Mouse (Mus musculus) left cerebral cortex, adult 8-10 months (tissue): ENCODE results near the gene Lancl3. TPM values are rescaled to one million over a fixed set of nuclear protein-coding genes. Genes with fewer than 3 reads are reported as not detected.
"Not testable (repeated sequence)": the region's sequence is repeated elsewhere in the genome, so short reads cannot be mapped to it uniquely, and the experiment has no call there.

Source experiments
- DNase-seq, 2 experiments: peaks; one replicate each; pipeline ENCODE4 v3.0.0; 2022; ENCODE audit warnings: low spot score in 2 of 2
- total RNA-seq, 4 experiments: library from RNA; stranded (reverse); gene quantifications; 2 replicates each; pipeline ENCODE4 v1.2.4; 2022

Gene Lancl3
- total RNA-seq, 4 experiments from 2014 or later: 5.5 to 7.1 (median 6.4) TPM

DNA sequence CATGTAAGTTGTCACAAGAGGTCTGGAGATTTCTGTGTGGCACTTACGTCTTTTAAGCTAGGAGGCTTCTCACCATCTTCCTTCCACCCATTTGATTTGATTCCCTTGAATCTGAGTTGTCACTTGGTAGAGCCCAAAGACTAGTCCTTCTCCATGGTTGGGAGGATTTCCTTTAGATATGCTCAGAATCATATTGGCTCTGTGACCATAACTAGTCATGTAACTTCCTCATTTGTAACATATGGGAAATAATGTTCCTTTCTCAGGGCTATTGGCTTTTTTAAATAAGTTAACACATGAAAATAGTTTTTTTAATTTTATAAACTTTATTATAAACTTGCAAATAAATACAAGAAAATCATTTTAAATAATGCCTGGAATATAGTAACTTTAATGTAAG is 59.6 kb downstream of the Lancl3 start:
- DNase-seq: no peak

GRCm38 (mm10) chrX:9271112-9271511 is 71.4 kb downstream of the Lancl3 start:
- DNase-seq: no peak

GRCm38 (mm10) chrX:9271947-9272459 is 72.3 kb downstream of the Lancl3 start:
- DNase-seq: no peak

DNA sequence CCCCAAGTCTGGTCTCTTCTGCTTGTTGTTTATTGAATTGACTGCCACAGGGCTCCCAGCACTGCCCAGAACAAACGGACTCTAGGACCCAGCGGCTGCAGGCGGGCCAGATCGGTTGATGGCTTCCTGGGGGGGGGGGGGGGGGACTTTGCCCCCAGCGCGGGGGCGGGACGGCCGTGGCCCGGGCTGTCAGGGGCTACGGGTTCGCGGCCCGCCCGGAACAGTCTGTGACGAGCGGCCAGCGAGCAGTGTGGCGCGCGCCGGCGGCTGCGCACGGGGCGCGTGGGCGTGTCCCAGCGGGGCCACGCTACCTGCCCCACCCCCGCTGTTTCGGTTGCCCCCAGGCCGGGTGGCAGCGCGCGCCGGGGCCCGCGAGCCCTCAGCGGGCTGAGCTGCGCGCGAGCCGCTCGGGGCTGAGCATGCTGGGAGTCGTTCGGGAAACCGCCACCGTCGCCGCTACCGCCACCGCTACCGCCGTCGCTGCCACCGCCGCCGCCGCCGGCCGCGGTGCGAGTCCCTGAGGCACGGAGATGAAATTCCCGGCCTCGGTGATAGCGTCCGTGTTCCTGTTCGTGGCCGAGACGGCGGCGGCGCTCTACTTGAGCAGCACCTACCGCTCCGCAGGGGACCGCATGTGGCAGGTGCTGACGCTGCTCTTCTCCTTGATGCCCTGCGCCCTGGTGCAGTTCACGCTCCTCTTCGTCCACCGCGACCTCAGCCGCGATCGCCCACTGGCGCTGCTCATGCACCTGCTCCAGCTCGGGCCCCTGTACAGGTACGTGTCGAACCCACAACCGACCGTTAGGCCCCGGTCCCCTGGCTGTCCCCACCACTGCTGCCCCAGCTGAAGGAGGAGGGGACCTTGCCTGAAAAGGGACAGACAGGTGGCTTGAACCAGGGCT is 73.0 kb downstream of the Lancl3 start, which contains the start of gene Xk:
Gene Xk (plus strand): TSS at position 297 of the 902 bp plus-strand sequence.
- DNase-seq: peak; percentile 11 to 23

DNA sequence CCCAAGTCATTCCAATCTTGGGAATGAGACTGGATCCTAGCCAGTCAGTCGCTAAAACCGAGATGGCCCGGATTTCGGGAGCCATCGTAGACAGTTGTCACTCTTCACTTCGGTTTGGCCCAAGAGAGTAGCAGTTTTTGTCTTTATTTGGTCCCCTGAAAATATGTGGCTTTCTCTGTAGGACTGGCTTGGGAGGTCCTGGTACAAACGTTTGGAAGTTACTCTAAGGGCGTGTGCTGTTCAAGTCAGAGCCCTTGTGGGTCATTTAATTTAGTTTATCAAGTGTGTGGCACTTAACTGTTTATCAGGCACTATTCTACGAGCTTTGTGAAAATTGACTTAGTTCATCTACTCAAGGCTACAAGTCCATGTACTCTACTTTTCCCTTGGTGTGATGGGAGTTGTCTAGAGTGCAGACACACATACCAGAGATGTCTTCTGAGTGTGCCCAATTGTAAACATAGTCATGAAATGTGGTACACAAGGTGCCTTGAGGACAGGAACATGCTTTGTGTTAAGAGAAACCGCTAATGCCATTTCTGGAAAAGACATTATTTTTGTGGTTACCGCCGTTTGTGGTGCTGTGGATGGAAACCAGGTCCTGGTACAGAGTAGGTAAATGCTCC is 73.8 kb downstream of the Lancl3 start:
- no peak for DNase-seq

DNA sequence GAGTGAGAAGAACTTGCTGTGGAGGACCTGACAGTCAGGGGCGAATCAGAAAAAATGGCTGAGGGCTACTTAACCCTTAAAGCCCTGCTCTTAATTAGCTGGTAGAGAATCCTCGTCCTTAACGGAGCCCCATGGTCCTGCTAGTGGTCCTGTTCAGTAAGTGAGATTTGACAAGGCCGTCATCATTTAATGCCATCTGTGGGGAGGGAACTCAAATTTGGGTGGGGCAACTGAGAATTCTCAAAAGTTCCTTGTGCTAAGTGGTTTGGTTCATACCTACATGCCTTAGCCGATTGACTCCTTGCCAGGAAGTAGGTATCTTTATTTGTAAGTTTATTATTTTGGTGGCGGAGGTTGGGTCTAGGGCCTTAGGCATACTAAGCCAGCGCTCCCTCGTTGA is 74.6 kb downstream of the Lancl3 start:
- DNase-seq: no peak

DNA sequence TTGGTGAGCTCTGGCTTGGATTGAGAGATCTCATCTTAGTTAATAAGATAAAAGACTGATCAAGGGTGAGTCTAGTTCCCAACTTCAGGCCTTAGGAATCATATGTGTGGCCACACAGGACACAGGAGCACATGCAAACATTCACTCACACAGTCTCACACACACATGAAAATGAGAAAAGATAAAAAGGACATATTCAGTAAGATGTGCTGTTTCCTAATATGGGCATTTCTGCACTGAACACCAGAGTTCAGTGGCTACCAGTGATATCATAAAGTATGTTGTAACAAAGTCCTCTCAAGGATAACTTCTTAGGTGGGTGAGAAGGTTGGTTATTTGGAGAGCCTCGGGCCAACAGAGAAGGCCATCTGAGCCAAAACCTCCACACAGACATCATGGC is 83.8 kb downstream of the Lancl3 start, which contains the start of gene H2al1m:
Gene H2al1m (plus strand): TSS at position 301 of the 400 bp plus-strand sequence.
- DNase-seq: not testable (repeated sequence)

GRCm38 (mm10) chrX:9293140-9293829 is 93.6 kb downstream of the Lancl3 start:
- not testable (repeated sequence) for DNase-seq

DNA sequence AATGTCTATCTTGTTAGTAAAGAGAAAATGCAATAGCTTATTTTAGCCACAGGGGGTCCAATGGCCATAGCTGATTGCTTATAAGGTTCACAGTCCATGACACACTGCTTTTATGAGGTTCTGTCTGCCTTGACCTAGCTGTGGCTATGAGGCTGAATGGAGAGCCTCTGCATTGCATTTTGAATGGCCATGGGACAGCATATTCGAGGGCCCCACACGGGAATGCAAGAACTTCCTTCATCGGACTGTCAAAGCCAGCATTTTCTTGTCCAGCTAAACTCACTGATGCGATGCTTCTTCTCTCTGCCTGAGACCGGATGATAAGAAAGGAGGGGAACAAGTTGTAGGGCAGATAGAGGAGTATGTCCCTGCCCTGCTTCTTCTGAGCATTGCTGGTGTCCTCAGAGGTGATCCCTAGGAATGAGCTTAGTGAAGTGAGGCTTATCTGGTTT is 98.7 kb downstream of the Lancl3 start:
- DNase-seq: no peak

DNA sequence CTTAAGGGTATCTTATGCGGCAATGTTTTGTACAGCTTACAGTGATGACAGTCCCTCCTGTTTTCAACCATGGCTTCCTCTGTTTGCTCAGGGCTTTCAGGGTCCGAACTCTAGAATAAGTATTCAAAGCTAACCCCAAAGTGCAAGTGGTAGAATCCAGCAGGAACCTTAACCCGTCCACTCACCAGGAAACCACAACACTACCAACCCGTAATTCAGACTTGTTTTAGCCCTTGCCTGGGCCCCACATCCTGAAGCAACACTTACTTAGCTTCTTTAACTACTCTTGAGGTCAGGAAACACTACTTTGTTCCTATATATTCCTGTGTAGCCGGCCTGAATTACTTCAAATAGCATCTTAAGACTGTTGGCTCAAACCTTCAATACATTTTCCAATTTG is 103.1 kb downstream of the Lancl3 start:
- DNase-seq: no peak

DNA sequence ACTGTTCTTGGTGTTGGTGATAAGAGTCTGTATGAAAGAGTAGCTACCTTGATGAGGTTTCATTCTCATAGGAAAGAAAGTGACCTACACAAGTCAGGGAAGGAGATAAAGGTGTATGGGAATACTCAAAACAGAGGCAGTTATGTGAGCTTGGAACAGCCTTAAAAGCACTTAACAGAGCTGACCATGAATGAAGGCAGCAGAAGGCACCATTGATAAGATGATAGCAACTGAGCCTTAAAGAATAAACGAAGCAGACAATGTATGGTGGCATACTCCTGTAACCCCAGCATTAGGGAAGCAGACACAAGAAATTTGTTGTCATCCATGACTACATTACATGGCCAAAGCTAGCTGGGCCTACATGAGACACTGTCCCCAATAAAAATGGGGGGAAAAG is 103.8 kb downstream of the Lancl3 start:
- DNase-seq: no peak

DNA sequence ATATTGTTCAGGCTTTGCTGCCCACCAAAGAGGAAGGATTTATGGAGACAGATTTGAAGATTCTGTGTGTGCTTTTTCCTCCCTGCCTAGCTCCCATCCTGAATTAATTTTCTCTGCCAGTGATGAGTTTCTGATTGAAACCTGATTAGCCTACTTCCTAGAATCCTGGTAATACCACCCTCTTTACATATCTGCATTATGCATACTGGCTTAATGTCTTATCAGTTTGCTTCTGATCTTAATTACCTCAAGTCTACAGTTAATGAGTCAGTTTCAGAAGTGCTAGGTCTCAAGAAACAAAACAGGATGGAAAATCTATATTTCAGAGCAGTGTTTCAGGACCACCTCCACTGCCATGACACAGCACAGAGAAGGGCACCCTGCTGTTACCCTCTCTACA is 116.8 kb downstream of the Lancl3 start:
- not testable (repeated sequence) for DNase-seq

Other genes starting within 250 kb of the Lancl3 start
- gene Fthl17b, start 236.9 kb upstream of the Lancl3 start, total RNA-seq: not detected
- gene Fthl17c, start 223.3 kb upstream of the Lancl3 start, total RNA-seq: not detected
- gene Fthl17d, start 213.1 kb upstream of the Lancl3 start, total RNA-seq: not detected
- not detected for gene Fthl17e, start 166.4 kb upstream of the Lancl3 start, total RNA-seq
- not detected for gene Fthl17f, start 136.9 kb upstream of the Lancl3 start, total RNA-seq
- gene 4930402K13Rik, start 95.3 kb upstream of the Lancl3 start, total RNA-seq: not detected
- not detected for gene Gm14862, start 57.0 kb downstream of the Lancl3 start, total RNA-seq
- 10 to 100 TPM; 11.4 to 16.7 (median 14.8) TPM for gene Xk, start 72.9 kb downstream of the Lancl3 start, total RNA-seq
- under 1 TPM in 2 of 4 experiments, not detected in 2; 0.81 to 0.98 TPM for gene H2al1m, start 83.9 kb downstream of the Lancl3 start, total RNA-seq
- gene H2al1k, start 150.7 kb downstream of the Lancl3 start, total RNA-seq: 1 to 10 TPM in 1 of 4 experiments, not detected in 3; 1.2 TPM